In genomic region chr9:35019372-35019771, GRCm38 (mm10) we compare ENCODE assay signal across 9 mouse cellular contexts.
DNase-seq lines count a peak whose midpoint lies in the region; ATAC-seq lines count a peak whose summit lies in the region.
"Had no signal": no experiment of that assay in that cellular context is flagged by ENCODE, and none has a peak within 500 bp of the region (broad histone marks: within the 10 kb centered on the region; RNA-seq: fewer than 3 reads in every experiment).

No protein-coding gene starts in this region.

- H3K27ac ChIP-seq in heart, embryonic 16.5 days (ENCODE audit: low read length) = no peak overlapping the region
- no peak overlapping the region for H3K27ac ChIP-seq in heart, embryonic 12.5 days (ENCODE audit: poor library complexity, severe bottlenecking)
- no peak overlapping the region for H3K27ac ChIP-seq in lung, embryonic 16.5 days (ENCODE audit: low read length)
- H3K27ac ChIP-seq: limb, embryonic 13.5 days had no signal

- H3K4me1 ChIP-seq in heart, embryonic 16.5 days (ENCODE audit: control insufficient read depth, insufficient read depth, low read length) = peaks cover 11% of the 10 kb centered on the region
- H3K4me1 ChIP-seq in heart, embryonic 12.5 days (replicated peaks) = peaks cover 19% of the 10 kb centered on the region
- peaks cover 18% of the 10 kb centered on the region for H3K4me1 ChIP-seq in lung, embryonic 16.5 days (replicated peaks; ENCODE audit: control insufficient read depth, insufficient read depth, low read length)

- 10% methylated on average over 3 of the region's 3 CpGs for WGBS in heart, embryonic 16.5 days
- 11% methylated on average over 3 of the region's 3 CpGs for WGBS in heart, embryonic 12.5 days
- 11% methylated on average over 3 of the region's 3 CpGs for WGBS in lung, embryonic 16.5 days

- no peaks in the 10 kb centered on the region for H3K9me3 ChIP-seq in heart, embryonic 16.5 days (replicated peaks; ENCODE audit: control insufficient read depth, low read length)
- no peaks in the 10 kb centered on the region for H3K9me3 ChIP-seq in heart, embryonic 12.5 days (replicated peaks)
- H3K9me3 ChIP-seq in lung, embryonic 16.5 days (ENCODE audit: control insufficient read depth, low read length) = no peaks in the 10 kb centered on the region
- H3K9me3 ChIP-seq: limb, embryonic 13.5 days had no signal

- H3K36me3 ChIP-seq in heart, embryonic 16.5 days (ENCODE audit: control insufficient read depth, insufficient read depth) = no peaks in the 10 kb centered on the region
- H3K36me3 ChIP-seq in heart, embryonic 12.5 days = no peaks in the 10 kb centered on the region
- H3K36me3 ChIP-seq in lung, embryonic 16.5 days (ENCODE audit: control insufficient read depth, insufficient read depth, low read length) = no peaks in the 10 kb centered on the region

- H3K4me2 ChIP-seq in heart, embryonic 16.5 days (ENCODE audit: low read depth, low read length) = no peak overlapping the region
- no peak overlapping the region for H3K4me2 ChIP-seq in heart, embryonic 12.5 days
- no peak overlapping the region for H3K4me2 ChIP-seq in lung, embryonic 16.5 days (ENCODE audit: low read depth, low read length)
- H3K4me2 ChIP-seq: limb, embryonic 13.5 days had no signal

- no peak overlapping the region for H3K4me3 ChIP-seq in heart, embryonic 16.5 days (ENCODE audit: low read length)
- no peak overlapping the region for H3K4me3 ChIP-seq in heart, embryonic 12.5 days
- no peak overlapping the region for H3K4me3 ChIP-seq in lung, embryonic 16.5 days (ENCODE audit: low read length)
- H3K4me3 ChIP-seq: limb, embryonic 13.5 days had no signal

- peaks cover 4% of the 10 kb centered on the region; the same call in 1 of the 2 replicates for H3K27me3 ChIP-seq in heart, embryonic 16.5 days (ENCODE audit: control insufficient read depth, insufficient read depth, low read length)
- H3K27me3 ChIP-seq in heart, embryonic 12.5 days (replicated peaks) = peaks cover 22% of the 10 kb centered on the region
- no peaks in the 10 kb centered on the region for H3K27me3 ChIP-seq in lung, embryonic 16.5 days (ENCODE audit: control insufficient read depth, insufficient read depth, low read depth, low read length)

- peak; percentile 93 for DNase-seq in cerebellum, adult 9-10 months
- DNase-seq in gonadal fat pad, adult 2 months (ENCODE audit: low read depth) = peak; percentile 6
- DNase-seq in kidney, postnatal 4 days = peak; percentile 40 to 63
- DNase-seq in right cerebral cortex, postnatal 10 days (ENCODE audit: low spot score in 2 of 2) = peak; percentile 85 to 86
- DNase-seq in spleen, postnatal 4 days (ENCODE audit: low spot score in 2 of 2) = no peak

- ATAC-seq in heart, embryonic 16.5 days (replicated peaks; ENCODE audit: extremely low read depth, insufficient read depth, low FRiP score) = 0 out of 2 replicates have a peak, but pooled peaks have one; percentile 33
- no peak for ATAC-seq in heart, embryonic 12.5 days (ENCODE audit: insufficient number of reproducible peaks, low FRiP score)
- peak; percentile 16; the same call in 1 of the 2 replicates for ATAC-seq in lung, embryonic 16.5 days (ENCODE audit: low read depth)

- H3K9ac ChIP-seq in heart, embryonic 16.5 days (ENCODE audit: low read length) = no peak overlapping the region
- no peak overlapping the region for H3K9ac ChIP-seq in heart, embryonic 12.5 days
- no peak overlapping the region for H3K9ac ChIP-seq in lung, embryonic 16.5 days (ENCODE audit: low read length)
- H3K9ac ChIP-seq: limb, embryonic 13.5 days had no signal

Comparison
In these comparisons a context has a peak if more than half of its experiments do, and no peak if none do; other contexts are left out.
1. DNase-seq: peak in cerebellum, adult 9-10 months (single experiment), gonadal fat pad, adult 2 months (single experiment), kidney, postnatal 4 days (2 of 2) and right cerebral cortex, postnatal 10 days (2 of 2); none in spleen, postnatal 4 days (0 of 2).